Mouse (Mus musculus) bone marrow, adult 2 months (tissue): ENCODE measurements around the gene Ubtd2.

ENCODE experiments used
- CTCF ChIP-seq: fragments of 200-500 bp; IDR thresholded peaks from 2 replicates; pipeline ENCODE4 v1.5.1; 2011; ENCODE audit warnings: low read length, control low read depth; ENCODE audit not compliant: control insufficient read depth, insufficient read depth
- POLR2A ChIP-seq: fragments of 200-500 bp; IDR thresholded peaks from 2 replicates; pipeline ENCODE4 v1.6.1; 2011; ENCODE audit warnings: low read depth, mild to moderate bottlenecking, control low read depth, low read length, borderline replicate concordance; ENCODE audit not compliant: control insufficient read depth

GRCm38 (mm10) chr11:32471925-32472324, 16.8 kb downstream of the Ubtd2 start:
- no peak for TF ChIP-seq CTCF
- TF ChIP-seq POLR2A = no peak
